Mouse (Mus musculus) splenic B cell, adult 2 months (primary cell): ENCODE results near the gene Gm10645.
A peak's percentile ranks its signal among the peaks of the same experiment; 100 is the strongest.

ENCODE experiments used
- DNase-seq: peaks from one replicate; pipeline ENCODE4 v3.0.0-alpha.2; 2011; ENCODE audit warnings: low read depth, low spot score
- H3K27me3 ChIP-seq: 2 replicates; pipeline ENCODE4 v1.6.1; 2012; ENCODE audit warnings: mild to moderate bottlenecking, low read length, moderate library complexity, mixed read lengths; ENCODE audit not compliant: control insufficient read depth, poor library complexity, insufficient read depth, severe bottlenecking
- H3K36me3 ChIP-seq: 2 replicates; pipeline ENCODE4 v1.6.1; 2012; ENCODE audit warnings: mild to moderate bottlenecking, low read length, moderate library complexity, mixed read lengths; ENCODE audit not compliant: control insufficient read depth, poor library complexity, insufficient read depth, severe bottlenecking

Gene Gm10645

DNA sequence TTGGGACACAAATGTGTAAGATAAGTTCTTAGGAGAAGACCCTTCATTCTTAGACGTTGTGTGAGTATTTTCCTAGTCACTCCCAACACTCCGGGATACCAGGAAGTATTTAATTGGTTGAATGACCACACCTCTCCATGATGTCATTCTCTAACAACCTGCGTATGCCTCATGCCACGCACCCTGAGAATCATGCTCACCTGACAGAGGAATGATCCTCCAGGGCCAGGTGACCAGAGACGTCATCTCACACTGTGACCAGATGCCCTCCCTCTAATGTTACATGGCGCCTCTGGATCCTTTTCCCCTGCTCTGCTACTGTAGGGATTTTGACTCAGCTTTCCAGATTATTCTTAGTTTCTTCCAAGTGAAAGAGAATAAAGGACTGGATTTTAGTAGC lies 16.8 kb downstream of the Gm10645 start:
- no peak for DNase-seq
- Histone ChIP-seq H3K36me3 (no peaks in the 10 kb centered on the region), H3K27me3 (no peaks in the 10 kb centered on the region)

DNA sequence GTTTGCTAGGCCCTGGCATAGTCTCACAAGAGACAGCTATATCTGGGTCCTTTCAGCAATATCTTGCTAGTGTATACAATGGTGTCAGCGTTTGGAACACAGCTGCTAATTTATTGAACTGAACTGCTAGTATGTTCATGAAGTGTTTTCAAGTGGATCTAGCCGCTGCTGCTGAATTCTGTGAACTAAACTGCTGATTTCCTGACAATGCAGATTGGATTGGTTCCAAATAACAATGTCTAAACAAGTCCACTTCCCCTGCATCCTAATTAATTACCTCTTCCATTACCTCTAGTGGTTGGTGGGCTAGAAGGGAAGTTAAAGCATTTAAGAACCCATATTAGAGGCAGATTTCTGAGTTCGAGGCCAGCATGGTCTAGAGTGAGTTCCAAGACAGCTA lies 20.5 kb downstream of the Gm10645 start:
- Histone ChIP-seq H3K27me3 (no peaks in the 10 kb centered on the region), H3K36me3 (no peaks in the 10 kb centered on the region)
- DNase-seq, result no peak

DNA sequence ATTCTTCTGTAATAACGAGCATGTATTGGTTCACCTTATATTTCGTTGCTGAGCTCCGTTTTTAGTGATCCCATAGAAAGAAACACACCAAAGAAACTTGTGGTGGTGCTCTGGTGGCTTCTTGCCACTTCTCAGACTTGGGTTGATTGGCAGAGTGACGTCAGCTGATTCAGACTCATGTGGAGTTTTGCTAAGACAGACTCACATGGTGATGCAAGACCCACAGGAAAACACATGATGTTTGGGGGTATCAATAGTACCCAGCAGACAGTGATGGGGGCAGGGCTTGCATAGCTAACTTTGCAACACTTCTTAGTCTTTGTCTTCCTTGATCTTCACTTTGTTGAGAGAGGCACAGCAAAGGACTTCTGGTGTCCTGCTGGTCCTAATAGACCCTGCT lies 21.4 kb downstream of the Gm10645 start:
- H3K36me3 ChIP-seq, result no peaks in the 10 kb centered on the region
- no peak for DNase-seq
- no peaks in the 10 kb centered on the region for H3K27me3 ChIP-seq

DNA sequence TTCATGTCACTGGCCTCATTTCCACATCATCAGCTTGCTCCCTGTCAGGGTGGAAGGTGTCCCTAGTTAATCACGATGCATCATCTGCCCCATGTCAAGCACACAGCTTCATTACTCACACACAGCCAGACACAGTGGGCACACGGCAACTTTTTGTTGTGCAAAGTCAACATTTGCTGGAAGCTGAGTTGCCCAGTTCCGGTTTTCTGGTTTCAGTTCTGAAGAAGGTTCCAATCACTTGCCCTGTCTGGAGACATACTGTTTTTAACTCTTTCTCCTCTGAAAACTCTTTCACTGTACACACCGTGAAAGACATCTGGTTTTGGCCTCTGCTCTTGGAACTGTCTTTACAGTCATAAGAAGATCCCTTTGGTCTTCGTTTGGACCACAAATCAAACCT lies 24.6 kb downstream of the Gm10645 start:
- Histone ChIP-seq H3K36me3 (no peaks in the 10 kb centered on the region), H3K27me3 (no peaks in the 10 kb centered on the region)
- DNase-seq, result peak; percentile 65

DNA sequence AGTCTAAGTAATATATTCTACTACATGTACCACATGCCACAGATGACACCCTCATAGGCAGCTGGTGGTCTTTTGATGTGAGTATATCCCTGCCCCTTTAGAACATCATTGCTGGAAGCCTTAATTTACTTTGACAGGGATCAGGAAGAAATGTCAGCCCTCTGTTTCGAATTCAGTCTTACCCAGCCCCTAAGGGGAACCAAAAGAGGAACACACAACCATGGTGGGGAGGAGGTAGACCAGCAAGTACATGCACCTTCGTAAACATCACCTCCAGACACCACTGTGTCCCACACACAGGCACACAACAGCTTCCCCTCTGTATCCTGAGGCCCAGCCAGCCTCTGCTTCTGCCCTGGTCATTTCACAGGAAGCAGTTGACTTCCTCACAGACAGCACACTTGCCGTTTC lies 25.3 kb downstream of the Gm10645 start:
- DNase-seq, result peak; percentile 60
- Histone ChIP-seq H3K27me3 (no peaks in the 10 kb centered on the region), H3K36me3 (no peaks in the 10 kb centered on the region)

DNA sequence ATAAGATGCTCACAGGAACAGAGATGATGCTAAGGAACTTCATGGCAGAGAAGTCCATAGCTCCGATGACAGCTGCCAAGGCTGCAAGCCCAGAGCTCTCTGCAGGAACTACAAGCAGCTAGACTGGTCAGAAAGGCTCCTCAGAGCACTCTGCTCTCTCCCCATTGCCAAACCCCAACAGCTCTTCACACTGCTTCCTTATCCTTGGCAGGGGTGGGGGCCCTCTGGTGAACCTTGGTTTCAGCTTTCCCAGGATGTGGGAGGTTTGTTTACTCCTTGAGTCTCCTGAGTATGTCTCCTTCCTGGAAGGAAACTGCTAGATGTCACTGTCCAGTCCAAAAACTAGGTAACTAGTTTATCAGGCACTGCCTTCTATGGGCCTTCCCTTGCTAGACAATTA lies 25.9 kb downstream of the Gm10645 start:
- no peak for DNase-seq
- Histone ChIP-seq H3K27me3 (no peaks in the 10 kb centered on the region), H3K36me3 (no peaks in the 10 kb centered on the region)

DNA sequence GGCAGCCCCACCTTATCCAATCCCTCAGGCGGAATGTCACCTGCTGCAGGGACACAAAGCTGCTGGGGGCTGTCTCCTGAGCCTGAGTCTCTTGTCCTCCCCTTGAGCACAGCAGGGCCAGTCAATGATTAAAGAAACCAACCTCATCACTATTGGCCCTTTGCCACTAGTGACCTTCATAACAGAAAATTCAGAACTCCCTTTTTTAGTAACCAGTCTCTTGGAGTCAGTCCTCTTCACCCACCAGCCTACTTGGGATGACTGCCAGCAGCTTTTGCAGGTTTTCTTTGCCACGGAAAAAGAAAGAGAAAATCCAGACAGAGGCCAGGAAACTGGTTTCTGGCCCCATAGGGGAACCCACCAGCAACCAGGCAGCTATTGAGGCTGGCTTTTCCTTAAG lies 30.9 kb downstream of the Gm10645 start:
- no peak for DNase-seq
- no peaks in the 10 kb centered on the region for H3K27me3 ChIP-seq
- no peaks in the 10 kb centered on the region for H3K36me3 ChIP-seq
